Mouse (Mus musculus) lung, embryonic 16.5 days (tissue): Measurements from ENCODE around the gene Mybph. TPM values are rescaled to one million over a fixed set of nuclear protein-coding genes. Genes with fewer than 3 reads are reported as not detected.

ENCODE experiments used
- ATAC-seq: fragments of 200-750 bp; cut with Nextera tagmentation; 2 replicates; pipeline ENCODE4 v1.8.0; 2017; ENCODE audit warnings: low read depth, mild to moderate bottlenecking, moderate library complexity
- H3K27ac ChIP-seq: fragments of 300-500 bp; sonication (generic); 2 replicates; pipeline ENCODE4 v1.5.1; 2014; ENCODE audit warnings: mild to moderate bottlenecking, control low read depth, low read length
- H3K27me3 ChIP-seq: fragments of 300-500 bp; sonication (generic); 2 replicates; pipeline ENCODE4 v1.6.1; 2014; ENCODE audit warnings: low read depth, low read length, mixed read lengths; ENCODE audit not compliant: control insufficient read depth, insufficient read depth
- H3K36me3 ChIP-seq: fragments of 300-500 bp; sonication (generic); 2 replicates; pipeline ENCODE4 v1.6.1; 2014; ENCODE audit warnings: low read length; ENCODE audit not compliant: control insufficient read depth, insufficient read depth
- H3K4me1 ChIP-seq: fragments of 300-500 bp; sonication (generic); replicated peaks from 2 replicates; pipeline ENCODE4 v1.6.1; 2014; ENCODE audit warnings: low read length, mixed read lengths; ENCODE audit not compliant: control insufficient read depth, insufficient read depth
- H3K4me2 ChIP-seq: fragments of 300-500 bp; sonication (generic); 2 replicates; pipeline ENCODE4 v1.6.1; 2014; ENCODE audit warnings: low read depth, low read length, control low read depth
- H3K4me3 ChIP-seq: fragments of 300-500 bp; sonication (generic); 2 replicates; pipeline ENCODE4 v1.5.1; 2014; ENCODE audit warnings: mild to moderate bottlenecking, low read length, control low read depth
- H3K9ac ChIP-seq: fragments of 300-500 bp; sonication (generic); 2 replicates; pipeline ENCODE4 v1.6.1; 2014; ENCODE audit warnings: low read length, control low read depth
- H3K9me3 ChIP-seq: fragments of 300-500 bp; sonication (generic); 2 replicates; pipeline ENCODE4 v1.6.1; 2016; ENCODE audit warnings: low read length; ENCODE audit not compliant: control insufficient read depth
- WGBS: fragments of 180-500 bp; shearing (Covaris S2); extraction: QIAGEN DNeasy Blood & Tissue Kit; methylation state at CpG from one replicate; pipeline ENCODE4 v1.1.7; 2014; 5-methylcytosine and 5-hydroxymethylcytosine counted together
- polyA plus RNA-seq: library from polyadenylated mRNA; unstranded; fragments of >200 nt; fragmentation: Nextera tagmentation; extraction: Ambion mirVana; gene quantifications from 2 replicates; pipeline ENCODE4 v1.2.1, GENCODE M21; 2015

Gene Mybph
- polyA plus RNA-seq, 1 experiment from 2014 or later, result 1.3 TPM

GRCm38 (mm10) chr1:134200998-134201686 is 7.9 kb downstream of the Mybph start:
- H3K9ac ChIP-seq, result no peak overlapping the region
- H3K9me3 ChIP-seq, result no peaks in the 10 kb centered on the region
- H3K27ac ChIP-seq, result no peak overlapping the region
- 77% methylated on average over 6 of the region's 6 CpGs for WGBS
- no peaks in the 10 kb centered on the region for H3K36me3 ChIP-seq
- peaks cover 2% of the 10 kb centered on the region for H3K4me1 ChIP-seq
- peak; percentile 20; the same call in 1 of the 2 replicates for ATAC-seq
- H3K4me3 ChIP-seq, result no peak overlapping the region
- H3K27me3 ChIP-seq, result no peaks in the 10 kb centered on the region
- no peak overlapping the region for H3K4me2 ChIP-seq

- Histone ChIP-seq H3K27ac (no peak overlapping the region), H3K4me1 (peaks cover 4% of the 10 kb centered on the region), H3K4me3 (no peak overlapping the region), H3K9me3 (no peaks in the 10 kb centered on the region), H3K36me3 (no peaks in the 10 kb centered on the region), H3K4me2 (no peak overlapping the region), H3K27me3 (no peaks in the 10 kb centered on the region), H3K9ac (no peak overlapping the region)
- WGBS, result 28% methylated on average over 3 of the region's 3 CpGs
- ATAC-seq, result no peak
Observed at GRCm38 (mm10) chr1:134201751-134202420, 8.6 kb downstream of the Mybph start.

- H3K4me2 ChIP-seq, result no peak overlapping the region
- H3K9me3 ChIP-seq, result no peaks in the 10 kb centered on the region
- H3K27me3 ChIP-seq, result no peaks in the 10 kb centered on the region
- ATAC-seq, result no peak
- H3K9ac ChIP-seq, result no peak overlapping the region
- no peak overlapping the region for H3K4me3 ChIP-seq
- H3K27ac ChIP-seq, result no peak overlapping the region
- WGBS, result 85% methylated on average over 13 of the region's 13 CpGs
- H3K36me3 ChIP-seq, result no peaks in the 10 kb centered on the region
- peaks cover 4% of the 10 kb centered on the region for H3K4me1 ChIP-seq
Observed at GRCm38 (mm10) chr1:134204230-134204629, 11.0 kb downstream of the Mybph start.

- Histone ChIP-seq H3K27me3 (no peaks in the 10 kb centered on the region), H3K27ac (no peak overlapping the region), H3K9ac (no peak overlapping the region), H3K36me3 (no peaks in the 10 kb centered on the region), H3K4me3 (no peak overlapping the region), H3K4me2 (no peak overlapping the region), H3K4me1 (peaks cover 4% of the 10 kb centered on the region), H3K9me3 (no peaks in the 10 kb centered on the region)
- ATAC-seq, result no peak
- 22% methylated on average over 9 of the region's 9 CpGs for WGBS
Observed at GRCm38 (mm10) chr1:134205296-134206018, 12.2 kb downstream of the Mybph start.

GRCm38 (mm10) chr1:134206085-134206484 is 12.8 kb downstream of the Mybph start:
- Histone ChIP-seq H3K27me3 (no peaks in the 10 kb centered on the region), H3K36me3 (no peaks in the 10 kb centered on the region), H3K9ac (no peak overlapping the region), H3K4me2 (no peak overlapping the region), H3K4me1 (peaks cover 8% of the 10 kb centered on the region), H3K4me3 (no peak overlapping the region), H3K27ac (no peak overlapping the region), H3K9me3 (no peaks in the 10 kb centered on the region)
- peak; percentile 36; the same call in 1 of the 2 replicates for ATAC-seq
- WGBS, result 17% methylated on average over 5 of the region's 5 CpGs

GRCm38 (mm10) chr1:134210179-134210755 is 17.0 kb downstream of the Mybph start:
- H3K4me1 ChIP-seq, result peaks cover 13% of the 10 kb centered on the region
- no peak for ATAC-seq
- no peaks in the 10 kb centered on the region for H3K9me3 ChIP-seq
- H3K27ac ChIP-seq, result no peak overlapping the region
- 73% methylated on average over 6 of the region's 6 CpGs for WGBS
- H3K9ac ChIP-seq, result no peak overlapping the region
- H3K4me3 ChIP-seq, result no peak overlapping the region
- H3K4me2 ChIP-seq, result no peak overlapping the region
- no peaks in the 10 kb centered on the region for H3K27me3 ChIP-seq
- H3K36me3 ChIP-seq, result no peaks in the 10 kb centered on the region

- 39% methylated on average over 6 of the region's 6 CpGs for WGBS
- peaks cover 12% of the 10 kb centered on the region for H3K4me1 ChIP-seq
- H3K27me3 ChIP-seq, result no peaks in the 10 kb centered on the region
- no peaks in the 10 kb centered on the region for H3K36me3 ChIP-seq
- H3K4me2 ChIP-seq, result no peak overlapping the region
- H3K27ac ChIP-seq, result no peak overlapping the region
- ATAC-seq, result no peak
- H3K4me3 ChIP-seq, result no peak overlapping the region
- no peaks in the 10 kb centered on the region for H3K9me3 ChIP-seq
- H3K9ac ChIP-seq, result no peak overlapping the region
Observed at GRCm38 (mm10) chr1:134211043-134211442, 17.8 kb downstream of the Mybph start.

- no peak overlapping the region for H3K4me2 ChIP-seq
- peaks cover 9% of the 10 kb centered on the region for H3K4me1 ChIP-seq
- H3K4me3 ChIP-seq, result no peak overlapping the region
- no peak for ATAC-seq
- no peaks in the 10 kb centered on the region for H3K9me3 ChIP-seq
- H3K36me3 ChIP-seq, result no peaks in the 10 kb centered on the region
- no peak overlapping the region for H3K9ac ChIP-seq
- H3K27me3 ChIP-seq, result no peaks in the 10 kb centered on the region
- WGBS, result 10% methylated on average over 2 of the region's 2 CpGs
- H3K27ac ChIP-seq, result no peak overlapping the region
Observed at GRCm38 (mm10) chr1:134211631-134212030, 18.4 kb downstream of the Mybph start.

GRCm38 (mm10) chr1:134212351-134212750 is 19.1 kb downstream of the Mybph start:
- no peak overlapping the region for H3K4me2 ChIP-seq
- H3K4me3 ChIP-seq, result no peak overlapping the region
- WGBS, result 74% methylated on average over 5 of the region's 6 CpGs
- peaks cover 9% of the 10 kb centered on the region for H3K4me1 ChIP-seq
- no peaks in the 10 kb centered on the region for H3K9me3 ChIP-seq
- H3K27ac ChIP-seq, result no peak overlapping the region
- H3K9ac ChIP-seq, result no peak overlapping the region
- no peak for ATAC-seq
- H3K27me3 ChIP-seq, result no peaks in the 10 kb centered on the region
- H3K36me3 ChIP-seq, result no peaks in the 10 kb centered on the region
